Mouse (Mus musculus) gastrocnemius, postnatal 10 days (tissue): ENCODE data around the gene Dtymk. TPM values are rescaled to one million over a fixed set of nuclear protein-coding genes. Genes with fewer than 3 reads are reported as not detected.
A peak's percentile ranks its signal among the peaks of the same experiment; 100 is the strongest.
"Not testable (repeated sequence)": the region's sequence is repeated elsewhere in the genome, so short reads cannot be mapped to it uniquely, and the experiment has no call there.

Experiments
- DNase-seq: peaks from one replicate; pipeline ENCODE4 v3.0.0; 2021; ENCODE audit warnings: mixed read lengths
- total RNA-seq, 2 experiments: library from RNA; stranded (reverse); gene quantifications; 2 replicates each; pipeline ENCODE4 v1.2.3; 2021

The Dtymk gene
- total RNA-seq, 2 experiments from 2014 or later, result 33.4 to 40.5 TPM

GRCm38 (mm10) chr1:93805221-93805951, 3.7 kb upstream of the Dtymk start:
- DNase-seq, result no peak

GRCm38 (mm10) chr1:93804818-93805217, 3.1 kb upstream of the Dtymk start:
- no peak for DNase-seq

- DNase-seq, result peak; percentile 100
These were observed 2.1 kb upstream of the Dtymk start, which contains the start of gene Ing5 for GRCm38 (mm10) chr1:93803556-93804507. Ing5 (plus strand) TSS chr1:93803965.

GRCm38 (mm10) chr1:93802771-93803170, 1.0 kb upstream of the Dtymk start:
- DNase-seq, result no peak

- no peak for DNase-seq
These were observed 847 bp downstream of the Dtymk start for GRCm38 (mm10) chr1:93800670-93801503.

GRCm38 (mm10) chr1:93795886-93796285, 5.8 kb downstream of the Dtymk start:
- no peak for DNase-seq

GRCm38 (mm10) chr1:93794526-93794925, 7.2 kb downstream of the Dtymk start:
- no peak for DNase-seq

GRCm38 (mm10) chr1:93786912-93787311, 14.8 kb downstream of the Dtymk start:
- DNase-seq, result no peak

GRCm38 (mm10) chr1:93776686-93777085, 25.0 kb downstream of the Dtymk start:
- no peak for DNase-seq

GRCm38 (mm10) chr1:93769901-93770300, 31.8 kb downstream of the Dtymk start:
- DNase-seq, result no peak

GRCm38 (mm10) chr1:93767600-93767999, 34.1 kb downstream of the Dtymk start:
- no peak for DNase-seq

GRCm38 (mm10) chr1:93764871-93765591, 36.7 kb downstream of the Dtymk start:
- no peak for DNase-seq

- DNase-seq, result not testable (repeated sequence)
These were observed 38.2 kb downstream of the Dtymk start for GRCm38 (mm10) chr1:93763531-93763930.

GRCm38 (mm10) chr1:93760076-93760475, 41.7 kb downstream of the Dtymk start:
- no peak for DNase-seq

GRCm38 (mm10) chr1:93756154-93756553, 45.6 kb downstream of the Dtymk start:
- no peak for DNase-seq

- no peak for DNase-seq
These were observed 46.1 kb downstream of the Dtymk start for GRCm38 (mm10) chr1:93755618-93756017.

GRCm38 (mm10) chr1:93755291-93755610, 46.5 kb downstream of the Dtymk start:
- no peak for DNase-seq

- peak; percentile 94 for DNase-seq
These were observed 47.0 kb downstream of the Dtymk start, which contains the start of gene Thap4 for GRCm38 (mm10) chr1:93754573-93755290. Thap4 (minus strand) TSS chr1:93754864.

GRCm38 (mm10) chr1:93753911-93754572, 47.7 kb downstream of the Dtymk start:
- no peak for DNase-seq

- DNase-seq, result no peak
These were observed 50.4 kb downstream of the Dtymk start, which contains the start of gene Atg4b for GRCm38 (mm10) chr1:93751290-93751689. Atg4b (plus strand) TSS chr1:93751500.
